Mouse (Mus musculus): ENCODE data around the gene Ms4a5. TPM values are rescaled to one million over a fixed set of nuclear protein-coding genes. Genes with fewer than 3 reads are reported as not detected.
"Not testable (repeated sequence)": the region's sequence is repeated elsewhere in the genome, so short reads cannot be mapped to it uniquely, and the experiment has no call there.

The Ms4a5 gene
- polyA plus RNA-seq, 1 experiment from 2014 or later: not detected

DNA sequence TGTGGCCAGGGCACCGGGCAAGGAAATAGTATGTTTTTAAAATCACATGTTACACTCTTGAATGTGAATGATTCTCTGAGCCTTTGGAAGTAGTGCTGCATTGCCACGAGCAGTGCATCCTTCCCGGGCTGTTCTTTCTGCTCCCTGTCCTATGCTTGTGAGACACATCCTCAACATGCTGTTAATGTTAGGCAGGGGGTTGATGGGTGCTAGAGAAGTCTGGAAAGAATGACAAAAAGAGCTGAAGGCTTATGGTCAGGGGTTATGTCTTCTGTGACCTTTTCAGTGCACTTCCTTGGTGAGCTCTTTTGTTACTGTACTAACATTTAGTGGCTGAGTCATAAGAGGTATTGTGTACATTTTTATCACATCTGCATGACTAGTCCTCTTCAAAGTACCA is 3.5 kb downstream of the Ms4a5 start:
- no peaks in the 10 kb centered on the region for H3K36me3 ChIP-seq (ENCODE audit: control insufficient read depth, insufficient read depth, low read length)

DNA sequence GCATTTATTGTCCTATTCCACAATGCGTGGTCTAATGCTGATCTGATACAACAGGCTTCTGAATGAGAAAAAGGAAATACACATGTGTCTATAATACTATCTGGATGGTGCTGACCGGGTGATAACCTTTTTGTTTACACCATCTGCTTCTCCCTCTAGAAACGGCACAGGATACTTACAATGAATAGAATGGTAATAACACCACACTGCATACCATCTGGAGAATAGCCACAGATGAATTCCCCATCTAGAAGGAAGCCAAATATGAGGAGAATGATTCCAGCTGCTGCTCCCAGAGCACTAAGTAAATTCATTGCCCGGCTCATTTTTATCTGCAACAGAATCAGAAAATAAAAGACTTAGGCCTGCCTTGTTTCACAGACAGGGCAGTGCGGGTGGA is 7.2 kb downstream of the Ms4a5 start:
- H3K4me3 ChIP-seq (ENCODE audit: low read length): no peak overlapping the region
- H3K9ac ChIP-seq (ENCODE audit: low read depth, low read length): no peak overlapping the region
- H3K27me3 ChIP-seq (ENCODE audit: control insufficient read depth, insufficient read depth, low read length): no peaks in the 10 kb centered on the region
- no peaks in the 10 kb centered on the region for H3K9me3 ChIP-seq (ENCODE audit: control insufficient read depth, low read length)
- ATAC-seq (ENCODE audit: low FRiP score, low TSS enrichment): no peak
- H3K4me1 ChIP-seq (ENCODE audit: control insufficient read depth, insufficient read depth, low read length): no peaks in the 10 kb centered on the region
- H3K36me3 ChIP-seq (ENCODE audit: control insufficient read depth, insufficient read depth, low read length): no peaks in the 10 kb centered on the region
- no peak overlapping the region for H3K27ac ChIP-seq (ENCODE audit: low read depth, low read length)
- 73% methylated on average over 5 of the region's 5 CpGs for WGBS
- H3K4me2 ChIP-seq (replicated peaks; ENCODE audit: low read depth, low read length): no peak overlapping the region

More for the DNA sequence above, 3.5 kb downstream of the Ms4a5 start:
- H3K27me3 ChIP-seq (ENCODE audit: control insufficient read depth, insufficient read depth, low read length): no peaks in the 10 kb centered on the region
- H3K4me2 ChIP-seq (replicated peaks; ENCODE audit: low read depth, low read length): no peak overlapping the region
- H3K9me3 ChIP-seq (ENCODE audit: control insufficient read depth, low read length): no peaks in the 10 kb centered on the region
- no peak overlapping the region for H3K9ac ChIP-seq (ENCODE audit: low read depth, low read length)
- 86% methylated on average over 3 of the region's 3 CpGs for WGBS
- H3K4me3 ChIP-seq (ENCODE audit: low read length): no peak overlapping the region
- no peak overlapping the region for H3K27ac ChIP-seq (ENCODE audit: low read depth, low read length)
- no peaks in the 10 kb centered on the region for H3K4me1 ChIP-seq (ENCODE audit: control insufficient read depth, insufficient read depth, low read length)
- ATAC-seq (ENCODE audit: low FRiP score, low TSS enrichment): no peak

DNA sequence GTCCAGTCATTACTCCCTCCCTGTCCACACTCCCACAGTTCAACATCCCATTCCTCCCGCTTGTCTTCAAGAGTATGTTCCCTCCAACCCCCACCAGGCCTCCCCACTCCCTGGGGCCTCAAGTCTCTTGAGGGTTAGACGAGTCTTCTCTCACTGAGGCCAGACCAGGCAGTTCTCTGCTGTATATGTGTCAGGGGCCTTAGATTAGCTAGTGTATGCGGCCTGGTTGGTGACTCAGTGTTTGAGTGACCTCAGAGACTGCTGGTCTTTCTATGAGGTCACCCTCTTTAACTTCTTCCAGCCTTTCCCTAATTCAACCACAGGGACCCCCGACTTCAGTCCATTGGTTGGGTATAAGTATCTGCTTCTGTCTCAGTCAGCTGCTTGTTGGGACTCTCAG is 16.7 kb downstream of the Ms4a5 start:
- Histone ChIP-seq H3K4me2 (replicated peaks; ENCODE audit: low read depth, low read length) (no peak overlapping the region), H3K27ac (ENCODE audit: low read depth, low read length) (no peak overlapping the region), H3K27me3 (ENCODE audit: control insufficient read depth, insufficient read depth, low read length) (no peaks in the 10 kb centered on the region), H3K9me3 (ENCODE audit: control insufficient read depth, low read length) (no peaks in the 10 kb centered on the region), H3K36me3 (ENCODE audit: control insufficient read depth, insufficient read depth, low read length) (no peaks in the 10 kb centered on the region), H3K9ac (ENCODE audit: low read depth, low read length) (no peak overlapping the region), H3K4me3 (ENCODE audit: low read length) (no peak overlapping the region), H3K4me1 (ENCODE audit: control insufficient read depth, insufficient read depth, low read length) (no peaks in the 10 kb centered on the region)
- ATAC-seq (ENCODE audit: low FRiP score, low TSS enrichment): no peak
- 78% methylated on average over 4 of the region's 4 CpGs for whole genome bisulfite sequencing

DNA sequence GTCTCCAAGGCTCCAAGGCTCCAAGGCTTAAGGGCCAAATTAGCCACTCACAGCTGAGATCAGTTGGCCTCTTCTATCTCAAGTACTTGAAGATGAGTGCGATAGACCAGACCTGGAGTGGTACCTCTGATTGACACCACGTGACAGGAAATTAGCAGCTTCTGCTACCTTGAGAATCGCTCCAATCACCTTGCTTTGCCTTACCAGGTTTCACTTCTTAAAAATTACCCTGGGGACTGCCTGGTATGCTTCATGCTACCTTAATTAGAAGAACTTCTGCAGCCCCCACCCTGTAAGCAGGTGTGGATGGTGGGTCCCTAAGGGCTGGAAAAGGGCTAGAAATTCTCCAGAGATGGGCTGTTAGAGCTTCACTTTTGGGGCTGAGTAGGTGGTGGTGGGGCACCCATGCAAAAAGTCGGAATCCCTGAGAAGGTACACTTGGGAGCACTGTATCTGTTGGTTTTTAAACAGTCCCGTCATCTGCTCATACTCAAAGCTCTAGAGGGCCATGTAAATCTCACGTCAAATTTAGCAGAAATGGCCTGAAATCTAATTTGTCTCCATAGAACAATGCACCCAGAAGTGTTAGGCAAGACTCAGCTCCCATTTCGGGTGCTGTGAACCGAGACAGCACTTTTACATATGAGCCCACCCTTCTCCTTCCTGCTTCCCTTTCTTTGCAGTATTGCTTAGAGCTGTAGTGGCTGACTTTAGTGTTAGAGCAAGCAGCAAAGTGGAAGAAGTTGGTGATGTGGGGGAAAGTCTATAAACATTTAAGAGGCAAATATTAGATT is 17.4 kb downstream of the Ms4a5 start, which contains the start of gene Ms4a1:
TSS of gene Ms4a1 (minus strand) at position 190 of the 794 bp plus-strand sequence.
- Histone ChIP-seq H3K27me3 (ENCODE audit: control insufficient read depth, insufficient read depth, low read length) (no peaks in the 10 kb centered on the region), H3K9ac (ENCODE audit: low read depth, low read length) (no peak within 1 kb of the TSS), H3K4me2 (replicated peaks; ENCODE audit: low read depth, low read length) (no peak within 1 kb of the TSS), H3K4me3 (ENCODE audit: low read length) (no peak within 1 kb of the TSS), H3K27ac (ENCODE audit: low read depth, low read length) (no peak within 1 kb of the TSS), H3K4me1 (ENCODE audit: control insufficient read depth, insufficient read depth, low read length) (no peaks in the 10 kb centered on the region), H3K9me3 (ENCODE audit: control insufficient read depth, low read length) (no peaks in the 10 kb centered on the region), H3K36me3 (ENCODE audit: control insufficient read depth, insufficient read depth, low read length) (no peaks in the 10 kb centered on the region)
- ATAC-seq (ENCODE audit: low FRiP score, low TSS enrichment): no peak
- WGBS: 84% methylated on average over 8 of the region's 8 CpGs

DNA sequence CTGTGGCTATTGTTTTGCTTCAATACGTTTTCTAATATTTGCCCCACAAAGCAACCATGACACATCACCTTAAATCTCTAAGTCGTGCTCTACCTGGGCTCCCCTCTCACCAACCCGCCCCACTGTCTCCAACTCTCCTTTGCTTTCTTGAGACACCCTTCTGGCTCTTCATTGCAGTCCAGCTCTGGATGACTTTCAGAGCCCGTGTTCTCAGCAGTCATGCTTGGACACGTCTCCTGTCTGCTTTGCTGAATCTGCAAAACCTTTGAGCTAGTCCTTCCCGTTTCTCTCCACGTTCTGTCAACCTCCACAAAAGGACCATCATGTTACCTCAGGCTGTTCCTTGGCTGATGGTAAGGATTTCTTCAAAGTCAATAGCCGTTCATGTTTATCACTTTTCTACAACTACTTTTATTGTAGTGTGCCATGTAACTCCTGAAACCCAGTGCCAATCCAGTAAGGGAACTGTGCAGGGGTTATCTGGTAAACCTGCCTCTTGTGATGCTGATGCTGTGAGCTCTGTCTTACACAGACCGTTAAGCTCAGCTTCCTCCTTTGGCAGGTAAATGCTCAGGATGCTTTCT is 19.0 kb downstream of the Ms4a5 start:
- no peak overlapping the region for H3K4me2 ChIP-seq (replicated peaks; ENCODE audit: low read depth, low read length)
- no peak overlapping the region for H3K27ac ChIP-seq (ENCODE audit: low read depth, low read length)
- WGBS: 87% methylated on average over 9 of the region's 9 CpGs
- H3K36me3 ChIP-seq (ENCODE audit: control insufficient read depth, insufficient read depth, low read length): no peaks in the 10 kb centered on the region
- no peaks in the 10 kb centered on the region for H3K9me3 ChIP-seq (ENCODE audit: control insufficient read depth, low read length)
- no peak for ATAC-seq (ENCODE audit: low FRiP score, low TSS enrichment)
- no peaks in the 10 kb centered on the region for H3K27me3 ChIP-seq (ENCODE audit: control insufficient read depth, insufficient read depth, low read length)
- H3K9ac ChIP-seq (ENCODE audit: low read depth, low read length): no peak overlapping the region
- no peak overlapping the region for H3K4me3 ChIP-seq (ENCODE audit: low read length)
- no peaks in the 10 kb centered on the region for H3K4me1 ChIP-seq (ENCODE audit: control insufficient read depth, insufficient read depth, low read length)

DNA sequence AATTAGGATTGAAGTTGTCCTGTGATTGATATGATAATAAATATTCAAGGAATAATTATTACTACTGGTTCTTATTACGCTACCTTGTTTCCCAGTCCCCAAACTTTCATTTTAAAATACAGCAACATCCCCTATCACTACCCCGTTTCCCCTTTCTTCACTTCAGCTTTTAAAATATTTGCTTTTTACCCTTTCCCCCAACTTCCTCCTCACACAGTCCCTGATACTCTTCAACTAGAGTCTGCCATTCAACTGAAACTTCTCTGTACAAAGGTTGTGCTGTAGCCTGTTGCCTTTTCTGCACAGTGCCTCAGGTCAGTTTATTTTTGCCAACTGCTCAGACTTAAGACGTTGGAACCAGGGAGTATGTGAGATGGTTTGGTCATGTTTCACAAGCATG is 20.1 kb downstream of the Ms4a5 start:
- Histone ChIP-seq H3K4me3 (ENCODE audit: low read length) (no peak overlapping the region), H3K4me1 (ENCODE audit: control insufficient read depth, insufficient read depth, low read length) (no peaks in the 10 kb centered on the region), H3K4me2 (replicated peaks; ENCODE audit: low read depth, low read length) (no peak overlapping the region), H3K27me3 (ENCODE audit: control insufficient read depth, insufficient read depth, low read length) (no peaks in the 10 kb centered on the region), H3K36me3 (ENCODE audit: control insufficient read depth, insufficient read depth, low read length) (no peaks in the 10 kb centered on the region), H3K27ac (ENCODE audit: low read depth, low read length) (no peak overlapping the region), H3K9me3 (ENCODE audit: control insufficient read depth, low read length) (no peaks in the 10 kb centered on the region), H3K9ac (ENCODE audit: low read depth, low read length) (no peak overlapping the region)
- no peak for ATAC-seq (ENCODE audit: low FRiP score, low TSS enrichment)
- WGBS: 81% methylated on average over 3 of the region's 3 CpGs

DNA sequence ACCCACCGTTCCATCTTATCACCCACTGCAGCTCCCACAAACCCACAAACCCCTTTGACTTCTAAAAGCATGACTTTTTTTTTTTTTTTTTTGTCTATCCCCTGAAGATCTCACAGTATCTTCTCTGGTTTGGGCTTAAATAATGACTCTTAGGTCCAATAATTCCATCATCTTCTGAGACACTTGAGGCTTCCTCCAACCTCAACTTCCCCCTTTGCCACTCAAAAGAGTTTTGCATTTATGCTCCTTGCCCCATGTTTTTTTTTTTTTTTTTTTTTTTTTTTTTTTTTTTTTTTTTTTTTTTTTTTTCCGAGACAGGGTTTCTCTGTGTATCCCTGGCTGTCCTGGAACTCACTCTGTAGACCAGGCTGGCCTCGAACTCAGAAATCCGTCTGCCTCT is 20.7 kb downstream of the Ms4a5 start:
- not testable (repeated sequence) for H3K4me3 ChIP-seq (ENCODE audit: low read length); ATAC-seq (ENCODE audit: low FRiP score, low TSS enrichment); H3K4me2 ChIP-seq (replicated peaks; ENCODE audit: low read depth, low read length); H3K36me3 ChIP-seq (ENCODE audit: control insufficient read depth, insufficient read depth, low read length); H3K27ac ChIP-seq (ENCODE audit: low read depth, low read length); H3K9me3 ChIP-seq (ENCODE audit: control insufficient read depth, low read length); H3K27me3 ChIP-seq (ENCODE audit: control insufficient read depth, insufficient read depth, low read length); H3K4me1 ChIP-seq (ENCODE audit: control insufficient read depth, insufficient read depth, low read length); H3K9ac ChIP-seq (ENCODE audit: low read depth, low read length)
- 78% methylated on average over 4 of the region's 4 CpGs for WGBS

DNA sequence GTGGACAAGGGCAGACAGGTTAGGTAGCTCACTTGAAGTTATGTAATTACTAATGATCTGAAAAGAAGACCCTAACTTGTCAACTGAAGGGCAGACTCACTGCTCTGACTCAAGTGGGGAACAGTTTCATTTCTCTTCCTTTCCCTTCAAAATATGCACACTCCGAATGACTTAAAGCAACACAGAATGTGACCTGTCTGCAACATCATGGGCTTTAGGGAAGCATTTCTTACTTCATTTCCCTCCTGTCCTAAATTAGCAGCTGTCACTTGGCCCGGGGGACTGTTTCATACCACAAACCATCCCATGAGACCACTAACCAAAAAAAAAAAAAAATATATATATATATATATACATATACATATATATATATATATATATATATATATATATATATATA is 22.2 kb downstream of the Ms4a5 start:
- Histone ChIP-seq H3K4me2 (replicated peaks; ENCODE audit: low read depth, low read length) (no peak overlapping the region), H3K27ac (ENCODE audit: low read depth, low read length) (no peak overlapping the region), H3K9ac (ENCODE audit: low read depth, low read length) (no peak overlapping the region), H3K36me3 (ENCODE audit: control insufficient read depth, insufficient read depth, low read length) (no peaks in the 10 kb centered on the region), H3K27me3 (ENCODE audit: control insufficient read depth, insufficient read depth, low read length) (no peaks in the 10 kb centered on the region), H3K4me1 (ENCODE audit: control insufficient read depth, insufficient read depth, low read length) (no peaks in the 10 kb centered on the region), H3K9me3 (ENCODE audit: control insufficient read depth, low read length) (no peaks in the 10 kb centered on the region), H3K4me3 (ENCODE audit: low read length) (no peak overlapping the region)
- no peak for ATAC-seq (ENCODE audit: low FRiP score, low TSS enrichment)
- WGBS: 90% methylated on average over 2 of the region's 2 CpGs

DNA sequence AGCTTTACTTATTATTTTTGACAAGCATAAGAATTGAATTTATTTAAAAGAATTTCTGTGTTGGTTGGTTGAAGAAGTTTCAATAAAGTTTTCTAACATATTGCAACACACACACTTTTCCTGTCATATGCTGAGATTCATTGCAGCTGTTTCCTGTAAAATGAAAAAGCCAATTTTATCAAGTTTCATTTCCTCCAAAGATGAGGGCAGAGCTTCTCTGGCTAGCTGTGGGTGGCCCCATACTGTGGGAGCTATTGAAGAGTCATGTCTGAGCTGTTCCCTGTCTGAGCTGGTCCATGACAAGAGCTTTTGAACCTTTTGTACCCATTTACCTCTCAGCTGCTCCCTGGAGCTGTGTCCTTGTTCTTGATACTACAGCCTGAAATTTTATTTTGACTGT is 39.4 kb downstream of the Ms4a5 start:
- Histone ChIP-seq H3K4me2 (replicated peaks; ENCODE audit: low read depth, low read length) (no peak overlapping the region), H3K4me3 (ENCODE audit: low read length) (no peak overlapping the region), H3K9me3 (ENCODE audit: control insufficient read depth, low read length) (no peaks in the 10 kb centered on the region), H3K27me3 (ENCODE audit: control insufficient read depth, insufficient read depth, low read length) (no peaks in the 10 kb centered on the region), H3K36me3 (ENCODE audit: control insufficient read depth, insufficient read depth, low read length) (no peaks in the 10 kb centered on the region), H3K9ac (ENCODE audit: low read depth, low read length) (no peak overlapping the region), H3K27ac (ENCODE audit: low read depth, low read length) (no peak overlapping the region), H3K4me1 (ENCODE audit: control insufficient read depth, insufficient read depth, low read length) (no peaks in the 10 kb centered on the region)
- ATAC-seq (ENCODE audit: low FRiP score, low TSS enrichment): no peak
